Mouse (Mus musculus) cerebellum, adult (tissue): ENCODE measurements around the gene Tshz2.

Source experiments
- ATAC-seq: cut with Nextera tagmentation; 2 replicates; pipeline ENCODE4 v1.9.2; 2017; ENCODE audit warnings: mild to moderate bottlenecking, moderate library complexity, mixed read lengths; ENCODE audit not compliant: insufficient number of reproducible peaks, low FRiP score, low TSS enrichment

Tshz2 gene

DNA sequence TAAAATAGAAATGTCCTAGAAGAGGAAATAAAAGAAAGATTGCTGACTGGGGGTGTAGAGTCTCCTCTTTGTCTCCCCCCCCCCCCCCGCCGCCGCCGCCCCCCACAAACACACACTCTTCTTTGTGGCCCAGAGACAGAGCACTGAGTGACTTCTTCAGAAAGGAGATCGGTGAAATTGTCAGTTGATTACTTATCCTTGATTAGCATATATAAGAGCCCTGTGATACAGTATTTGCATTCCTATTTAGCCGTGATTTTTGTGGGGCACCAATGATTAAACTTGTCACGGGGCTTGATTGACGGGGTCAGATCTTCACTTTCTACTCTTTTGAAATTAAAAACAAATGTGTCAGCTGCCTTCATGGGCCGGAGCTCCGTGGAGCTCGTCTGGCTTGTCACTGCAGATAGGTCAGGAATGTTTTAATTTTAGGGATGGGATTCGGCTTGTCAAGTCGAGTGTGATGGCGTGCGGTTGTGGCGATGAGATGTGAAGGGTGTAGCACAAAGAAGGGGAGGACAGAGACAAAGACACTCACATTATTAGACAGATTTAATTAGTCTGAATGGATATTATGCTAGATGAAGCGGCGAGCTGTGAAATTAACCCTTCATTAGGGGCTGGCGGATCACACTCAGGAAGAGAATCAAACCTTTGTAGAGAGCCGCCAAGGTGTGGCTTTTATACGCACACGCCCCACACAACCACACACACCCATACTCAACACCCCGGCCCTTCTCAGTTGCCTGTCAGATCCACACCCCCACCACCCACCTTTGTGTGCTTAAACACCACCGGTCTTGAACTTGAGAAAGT is 395.9 kb downstream of the Tshz2 start:
- ATAC-seq: no peak

DNA sequence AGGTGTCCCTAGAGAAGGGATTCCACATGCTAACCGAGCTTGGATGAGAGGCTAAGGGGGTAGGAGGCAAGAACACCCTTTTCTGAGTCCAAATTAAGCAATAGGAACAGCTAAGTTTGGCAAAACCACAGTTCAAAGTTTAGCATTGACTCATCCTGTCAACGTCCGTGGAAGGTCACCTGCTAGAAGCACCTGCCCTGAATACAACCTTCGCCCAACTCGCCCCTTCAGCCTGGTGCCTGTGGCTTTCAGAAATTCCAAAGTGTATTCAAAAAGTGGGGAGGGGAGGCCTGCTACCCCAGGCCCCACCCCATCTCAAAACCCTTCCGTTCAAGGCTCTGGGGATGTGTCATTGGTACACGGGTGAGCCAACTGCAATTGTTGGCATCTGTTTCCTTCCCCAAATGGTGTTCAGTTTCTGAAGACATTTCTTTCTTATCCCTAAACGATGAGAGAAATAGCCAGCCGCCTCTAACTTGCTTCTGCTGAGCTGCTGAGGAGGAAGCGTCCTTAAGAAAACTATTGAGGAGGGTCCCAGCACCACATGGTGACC is 396.6 kb downstream of the Tshz2 start:
- ATAC-seq: no peak

DNA sequence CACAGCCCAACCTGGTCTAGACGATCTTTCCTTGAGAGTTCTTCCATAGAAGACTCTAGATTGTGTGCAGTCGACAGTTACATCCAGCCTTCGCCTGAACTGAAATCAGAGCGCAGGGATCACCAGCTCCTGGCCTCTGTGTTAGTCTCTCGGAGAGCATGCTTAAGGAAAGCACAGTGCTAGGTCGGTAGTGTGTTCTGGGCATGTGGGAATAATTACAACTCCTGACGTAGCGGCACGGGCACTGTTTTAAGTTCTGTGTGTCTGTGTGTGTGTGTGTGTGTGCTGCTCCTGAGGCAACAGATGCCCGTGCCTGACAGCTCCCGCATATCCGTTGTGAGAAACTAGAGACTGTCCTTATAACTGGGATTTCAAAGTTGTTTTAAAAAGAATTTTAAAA is 398.4 kb downstream of the Tshz2 start:
- ATAC-seq: no peak

DNA sequence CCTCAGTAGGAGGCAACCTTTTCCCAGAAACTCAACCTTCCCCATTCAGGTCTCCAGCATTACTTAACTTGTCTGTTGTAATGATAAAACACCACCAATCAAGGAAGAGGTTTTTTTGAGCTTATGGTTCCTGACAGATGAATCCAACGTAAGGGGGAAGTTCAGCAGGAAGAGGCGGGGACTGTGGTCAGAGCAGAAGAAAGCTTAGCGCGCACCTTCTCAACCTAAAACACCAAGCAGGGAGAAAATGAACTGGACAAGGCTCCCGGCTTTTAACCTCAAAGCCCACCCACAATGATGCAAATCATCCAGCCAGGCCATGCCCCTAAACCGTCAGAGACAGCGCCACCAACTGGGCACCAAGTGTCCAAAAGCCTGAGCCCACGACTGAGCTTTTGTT is 399.1 kb downstream of the Tshz2 start:
- ATAC-seq: no peak

DNA sequence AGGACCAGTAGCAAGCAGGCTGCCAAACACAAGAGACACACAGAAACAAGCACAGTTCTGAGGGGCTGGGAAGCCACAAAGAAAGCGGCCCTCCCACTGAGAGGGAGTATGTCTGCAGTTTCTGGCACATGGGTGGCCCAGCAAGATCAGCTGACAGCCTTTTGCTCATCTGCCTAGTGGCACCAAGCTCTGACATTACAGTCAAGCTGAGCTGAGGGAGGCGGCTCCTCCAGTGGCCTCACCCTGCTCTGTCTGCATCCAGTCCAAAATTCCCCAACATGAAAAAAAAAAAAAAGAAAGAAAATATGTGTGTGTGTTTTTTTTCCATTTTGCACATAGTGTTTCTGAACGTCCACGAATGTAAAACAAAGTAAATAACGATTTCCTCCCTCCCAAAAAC is 400.4 kb downstream of the Tshz2 start:
- no peak for ATAC-seq

DNA sequence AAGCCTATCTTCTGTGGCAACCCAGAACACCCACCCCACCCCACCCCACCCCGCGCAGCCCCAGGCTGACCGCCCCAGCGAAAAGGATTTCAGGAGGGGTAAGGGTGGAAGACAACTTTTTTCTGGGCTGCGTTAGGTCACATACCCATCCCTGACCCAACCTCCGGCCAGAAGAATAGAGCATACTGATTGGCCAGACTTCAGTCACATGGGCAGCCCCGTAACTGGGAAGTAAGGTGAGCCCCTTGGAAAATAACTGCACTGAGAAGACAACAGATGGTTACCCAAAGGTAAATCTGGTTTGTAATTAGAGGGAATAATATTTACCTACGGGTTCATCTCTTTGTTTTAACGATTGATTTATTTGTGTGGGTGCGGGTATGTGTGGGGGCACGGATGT is 402.0 kb downstream of the Tshz2 start:
- no peak for ATAC-seq

DNA sequence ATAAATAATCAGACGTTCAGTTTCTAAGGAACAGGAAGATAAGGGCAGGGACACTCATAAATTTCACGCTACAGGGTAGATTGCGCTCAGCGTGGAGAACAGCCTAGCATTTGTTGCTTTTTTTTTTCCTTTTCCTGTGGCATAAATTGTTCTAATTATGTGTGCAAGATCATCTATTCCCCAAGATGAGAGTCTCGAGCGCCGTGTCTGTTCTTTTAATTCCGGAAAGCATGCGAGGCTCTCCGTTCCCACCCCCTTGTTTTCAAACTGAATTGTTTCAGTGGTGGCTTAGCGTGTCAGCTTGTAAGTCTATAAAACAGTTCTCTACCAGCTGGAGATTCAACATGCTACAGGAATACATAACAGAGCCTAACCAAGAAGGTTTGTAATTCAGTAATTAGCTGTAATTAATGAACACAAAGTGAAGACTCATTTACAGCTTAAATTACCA is 404.0 kb downstream of the Tshz2 start:
- no peak for ATAC-seq

DNA sequence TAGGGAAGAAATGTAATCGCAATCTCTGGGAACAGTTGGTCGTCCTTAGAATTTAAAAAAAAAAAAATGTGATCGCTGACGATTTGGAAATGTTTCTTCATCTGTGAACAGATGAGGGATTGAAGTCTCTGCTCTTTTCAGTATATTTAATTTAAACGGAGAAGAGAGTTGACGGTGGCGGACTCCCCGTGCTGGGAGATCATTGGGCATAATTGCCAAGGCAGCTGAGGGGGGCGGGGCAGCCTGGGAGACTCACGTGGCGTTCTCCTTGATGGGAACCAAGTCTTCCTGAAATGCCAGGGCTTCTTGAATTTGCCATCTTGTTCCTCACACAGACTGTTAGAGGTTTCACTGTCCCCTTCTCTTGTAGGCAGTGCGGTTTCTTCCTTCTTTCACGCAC is 404.5 kb downstream of the Tshz2 start:
- no peak for ATAC-seq

DNA sequence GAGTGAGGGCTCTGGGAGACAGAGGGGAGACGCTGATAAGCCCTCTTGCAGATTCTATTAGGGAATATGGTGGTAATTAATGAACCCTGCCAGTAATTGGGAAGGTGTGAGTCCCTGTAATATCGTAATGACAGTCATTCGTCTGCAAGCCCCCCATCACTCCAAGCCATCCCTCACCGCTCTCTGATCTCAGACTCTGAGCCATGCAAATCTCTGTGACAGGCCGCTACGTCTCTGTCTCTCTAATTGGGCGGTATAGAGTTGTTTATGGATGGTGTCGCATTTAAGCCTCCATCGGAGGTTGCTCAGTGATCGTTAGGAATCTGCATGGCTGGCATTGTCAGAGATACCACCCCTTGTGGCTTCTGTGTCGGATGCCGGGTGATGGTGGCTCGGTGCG is 407.0 kb downstream of the Tshz2 start:
- ATAC-seq: no peak

DNA sequence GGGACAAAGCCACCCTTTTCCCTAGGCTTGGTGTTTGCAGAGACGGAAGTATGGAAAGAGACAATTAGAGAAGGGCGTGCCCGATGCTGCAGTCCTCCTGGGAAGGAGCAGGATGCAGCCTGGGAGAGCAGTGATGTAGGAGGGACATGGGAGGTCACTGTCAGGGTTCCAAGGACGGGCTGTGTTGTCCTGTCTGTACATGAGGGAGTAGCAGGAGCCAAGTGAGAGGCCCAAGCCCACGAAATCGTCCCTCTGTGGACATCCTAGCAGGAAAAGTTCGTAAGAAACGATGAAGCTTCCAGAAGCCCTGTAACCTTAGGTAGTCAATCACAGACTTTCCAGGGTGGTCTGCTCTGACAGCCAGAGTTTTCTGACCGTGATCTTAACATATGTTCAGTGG is 408.3 kb downstream of the Tshz2 start:
- no peak for ATAC-seq

DNA sequence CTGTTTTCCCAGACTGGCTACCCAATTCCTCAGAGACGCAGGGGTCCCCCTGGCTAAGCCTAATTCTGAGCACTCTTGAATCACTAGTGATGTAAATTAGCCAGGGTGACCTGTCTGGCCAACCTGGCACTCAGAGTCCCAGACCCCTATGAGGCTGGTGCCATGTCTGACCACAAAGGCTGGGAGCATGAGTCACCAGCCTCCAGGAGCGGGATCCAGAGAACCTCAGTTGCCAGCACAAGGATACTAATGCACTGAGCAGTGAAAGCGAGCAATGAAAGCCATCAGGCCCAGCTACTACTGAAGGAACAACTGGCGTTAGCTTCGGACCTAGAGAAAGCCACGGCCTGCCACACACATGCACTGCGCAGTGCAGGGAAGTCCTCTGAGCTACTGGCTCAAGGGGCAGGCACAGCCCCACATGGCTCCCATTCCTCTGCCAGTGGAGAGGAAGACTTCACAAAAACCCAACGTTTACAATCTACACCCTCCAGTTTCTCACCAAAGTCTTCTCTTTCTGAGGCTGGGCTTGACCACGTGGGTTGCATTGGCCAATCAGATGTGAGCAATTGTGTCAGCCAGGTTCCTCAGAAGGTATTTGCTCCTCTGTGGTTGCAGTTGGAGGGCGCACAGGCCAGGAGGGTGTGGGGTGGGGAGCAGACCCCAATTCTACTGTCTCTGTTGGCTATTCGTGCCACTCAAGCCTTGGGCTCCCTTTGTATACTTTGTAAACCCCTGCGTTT is 409.8 kb downstream of the Tshz2 start:
- ATAC-seq: no peak

DNA sequence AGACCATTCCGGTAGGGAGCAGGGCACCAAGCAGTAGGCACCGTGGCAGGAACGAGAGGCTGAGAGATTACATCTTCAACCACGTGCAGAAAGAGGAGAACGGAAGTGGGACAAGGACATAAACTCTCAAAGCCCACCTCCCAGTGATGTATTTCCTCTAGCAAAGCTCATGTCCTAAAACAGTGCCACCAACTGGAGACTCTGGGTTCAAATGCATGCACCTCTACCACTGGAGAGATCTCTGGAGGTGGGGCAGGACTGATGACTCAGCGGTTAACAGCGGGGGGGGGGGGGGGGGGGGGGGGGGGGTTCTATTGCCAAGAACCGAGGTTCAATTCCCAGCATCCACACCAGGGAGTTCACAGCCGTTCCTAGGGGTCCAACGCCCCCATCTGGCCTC is 410.5 kb downstream of the Tshz2 start:
- no peak for ATAC-seq

DNA sequence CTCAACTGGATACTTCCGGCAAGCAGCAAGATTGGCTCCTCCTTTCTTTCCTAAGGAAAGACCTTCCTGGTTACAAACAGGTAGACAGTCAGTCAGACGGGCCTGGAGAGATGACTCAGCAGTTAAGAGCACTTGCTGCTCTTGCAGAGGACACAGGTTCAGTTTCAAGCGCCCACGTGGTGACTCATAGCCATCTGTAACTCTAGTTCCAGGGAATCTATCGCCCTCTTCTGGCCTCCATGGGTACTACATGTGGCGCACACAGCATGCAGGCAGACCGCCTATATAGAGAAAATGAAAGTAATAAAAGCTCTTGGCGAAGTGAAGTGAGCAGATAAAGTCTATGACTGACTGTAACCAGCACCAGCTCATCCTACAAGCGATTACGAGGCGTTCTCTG is 413.1 kb downstream of the Tshz2 start:
- no peak for ATAC-seq

DNA sequence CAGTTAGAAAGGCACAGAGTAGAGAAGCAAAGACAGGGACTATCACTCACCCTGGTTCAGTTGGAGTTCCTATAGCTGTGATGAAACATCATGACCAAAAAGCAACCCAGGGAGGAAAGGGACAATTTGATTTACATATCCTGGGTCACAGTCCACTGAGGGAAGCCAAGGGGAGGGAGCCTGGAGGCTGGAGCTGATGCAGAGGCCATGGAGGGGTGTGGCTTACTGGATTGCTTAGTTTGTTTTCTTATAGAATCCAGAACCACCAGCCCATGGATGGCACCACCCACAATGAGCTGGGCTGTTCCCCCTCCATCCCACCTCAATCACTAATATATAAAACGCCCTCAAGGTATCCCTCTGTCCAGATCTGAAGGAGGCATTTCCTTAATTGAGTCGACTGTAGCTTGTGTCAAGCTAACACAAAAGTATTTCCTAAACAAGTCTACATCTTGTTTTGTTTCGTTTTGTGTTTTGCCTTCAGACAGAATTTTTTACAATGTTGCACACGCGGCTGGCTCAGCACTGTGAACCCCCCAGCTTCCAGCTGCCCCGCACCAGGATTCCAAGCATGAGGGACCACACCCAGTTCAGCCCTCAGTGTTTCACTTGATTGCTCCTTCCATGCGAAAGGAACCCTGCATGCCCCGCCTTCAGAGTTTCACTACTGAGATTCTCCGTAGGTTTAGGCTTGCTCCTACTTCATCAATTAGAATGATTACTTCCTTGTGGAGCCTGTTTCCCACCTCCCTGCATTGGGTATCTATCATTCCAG is 413.7 kb downstream of the Tshz2 start:
- no peak for ATAC-seq

DNA sequence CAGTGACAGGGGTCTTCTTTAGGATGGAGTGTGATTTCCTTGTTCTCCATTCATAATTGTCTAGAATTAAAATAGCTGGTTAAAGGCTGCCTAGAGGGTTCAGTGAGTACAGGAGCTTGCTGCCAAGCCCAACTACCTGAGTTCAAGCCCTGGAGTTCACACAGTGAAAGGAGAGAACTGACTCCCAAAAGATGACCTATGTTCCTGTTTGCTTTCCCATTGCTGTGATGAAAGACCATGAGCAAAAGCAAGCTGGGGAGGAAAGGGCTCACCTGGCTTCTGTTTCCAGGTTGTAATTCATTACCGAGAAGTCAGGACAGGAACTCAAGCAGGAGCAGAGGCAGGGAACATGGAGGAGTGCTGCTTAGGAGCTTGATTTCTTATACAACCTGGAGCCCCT is 416.0 kb downstream of the Tshz2 start:
- ATAC-seq: no peak

DNA sequence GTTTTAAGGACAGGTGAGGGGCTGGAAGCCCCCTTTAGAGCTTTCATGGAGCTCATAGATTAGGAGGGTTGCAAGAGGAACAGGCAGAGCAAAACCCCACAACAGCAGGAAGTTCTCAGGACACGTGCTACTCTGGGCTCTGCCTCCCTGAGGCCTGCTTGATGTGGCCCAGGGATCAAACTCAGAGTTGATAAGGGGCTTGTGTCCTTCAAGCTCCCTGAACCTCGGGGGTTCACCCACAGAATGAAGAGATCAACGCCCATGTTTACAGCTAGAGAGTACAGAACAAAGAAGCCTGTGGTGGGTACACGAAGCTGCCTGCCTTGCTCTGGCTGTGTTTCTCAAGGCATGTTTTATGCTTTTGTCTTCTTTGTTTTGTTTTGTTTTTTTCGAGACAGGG is 417.8 kb downstream of the Tshz2 start:
- no peak for ATAC-seq

DNA sequence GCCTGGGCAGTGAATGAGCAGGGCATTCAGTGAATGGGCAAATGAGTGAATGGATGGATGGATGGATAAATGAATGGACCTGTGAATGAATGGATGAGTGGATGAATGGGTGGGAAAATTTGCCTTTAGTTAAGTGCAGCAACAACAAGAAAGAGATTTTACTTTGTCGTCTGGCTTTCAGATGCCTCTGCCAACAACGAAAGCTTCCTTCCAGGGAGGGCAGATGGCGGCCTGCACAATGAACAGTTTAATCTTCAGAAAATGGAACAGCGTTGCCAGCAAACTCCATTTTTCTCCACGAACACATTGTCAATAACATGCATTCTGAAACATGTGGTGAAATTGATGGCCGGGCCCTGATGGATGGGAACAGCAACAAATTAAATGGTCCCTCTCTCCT is 418.6 kb downstream of the Tshz2 start:
- no peak for ATAC-seq

DNA sequence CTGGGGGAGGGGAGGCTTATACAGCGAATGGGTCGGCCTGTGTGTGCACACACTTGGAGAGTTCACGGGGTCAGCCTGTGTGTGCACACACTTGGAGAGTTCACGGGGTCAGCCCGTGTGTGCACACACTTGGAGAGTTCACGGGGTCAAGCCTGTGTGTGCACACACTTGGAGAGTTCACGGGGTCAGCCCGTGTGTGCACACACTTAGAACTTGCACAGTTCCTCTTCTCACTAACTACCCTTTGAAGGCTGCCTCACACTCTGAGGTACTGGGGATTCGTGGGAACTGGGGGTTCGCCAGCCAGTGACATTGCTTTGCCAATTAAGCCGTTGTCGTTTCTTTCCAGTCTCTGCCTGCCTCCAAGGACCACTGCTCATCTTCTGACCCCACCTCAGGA is 422.1 kb downstream of the Tshz2 start:
- 0 out of 2 replicates have a peak, but pooled peaks have one; percentile 18 for ATAC-seq

DNA sequence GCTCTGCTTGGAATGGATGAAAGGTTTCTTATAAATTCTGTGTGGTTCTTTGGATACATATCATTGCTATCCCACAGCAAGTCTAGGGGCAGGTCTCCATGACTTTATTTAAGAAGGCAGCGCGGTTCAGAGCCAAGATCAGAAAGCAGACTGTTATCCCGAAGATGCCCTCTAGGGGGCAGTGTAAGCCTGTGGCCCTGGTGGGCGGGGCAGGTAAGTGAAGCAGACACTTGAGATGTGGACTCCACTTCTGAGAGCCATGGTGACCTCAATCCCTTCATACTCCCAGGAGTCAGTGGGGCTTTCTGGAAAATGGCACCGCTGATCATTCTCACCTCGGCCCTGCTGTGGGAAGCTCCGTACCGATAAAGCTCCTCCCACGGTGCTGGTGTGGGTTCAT is 422.6 kb downstream of the Tshz2 start:
- ATAC-seq: no peak

DNA sequence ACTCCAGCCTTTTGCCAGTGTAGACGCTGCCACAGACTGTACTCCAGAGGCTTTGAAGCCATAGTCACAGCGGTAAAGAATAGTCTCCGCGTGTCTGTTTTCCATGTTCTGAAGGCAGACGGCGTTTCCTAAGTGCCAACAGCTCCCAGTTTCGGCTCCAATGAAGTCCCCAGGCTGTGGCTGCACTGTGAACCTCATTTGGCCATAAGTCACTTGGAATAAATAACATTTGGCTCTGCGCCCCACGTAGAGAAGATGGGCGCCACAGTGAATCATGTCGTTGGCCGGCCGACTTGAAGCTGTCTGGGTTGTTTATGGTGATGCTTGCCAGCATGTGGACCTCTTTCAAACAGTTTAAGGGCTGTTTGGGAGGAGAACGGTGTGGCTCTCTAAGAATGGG is 426.0 kb downstream of the Tshz2 start:
- no peak for ATAC-seq

DNA sequence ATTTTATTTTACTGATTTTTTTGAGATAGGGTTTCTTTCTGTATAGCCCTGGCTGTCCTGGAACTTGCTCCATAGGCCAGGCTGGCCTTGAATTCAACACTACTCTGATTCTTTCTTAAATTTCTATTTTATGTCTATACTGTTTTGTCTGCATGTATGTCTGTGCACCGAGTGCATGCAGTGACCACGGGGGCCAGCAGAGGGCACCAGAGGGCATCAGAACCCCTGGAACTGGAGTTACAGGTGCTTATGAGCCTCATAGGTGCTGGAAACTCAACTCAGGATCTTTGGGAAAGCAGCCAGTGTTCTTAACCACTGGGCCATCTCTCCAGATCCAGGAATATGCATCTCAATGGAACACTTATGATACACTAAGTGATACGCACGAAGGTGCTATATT is 427.3 kb downstream of the Tshz2 start:
- no peak for ATAC-seq
